Mouse (Mus musculus): ENCODE data around the gene Mob2.

Gene Mob2

DNA sequence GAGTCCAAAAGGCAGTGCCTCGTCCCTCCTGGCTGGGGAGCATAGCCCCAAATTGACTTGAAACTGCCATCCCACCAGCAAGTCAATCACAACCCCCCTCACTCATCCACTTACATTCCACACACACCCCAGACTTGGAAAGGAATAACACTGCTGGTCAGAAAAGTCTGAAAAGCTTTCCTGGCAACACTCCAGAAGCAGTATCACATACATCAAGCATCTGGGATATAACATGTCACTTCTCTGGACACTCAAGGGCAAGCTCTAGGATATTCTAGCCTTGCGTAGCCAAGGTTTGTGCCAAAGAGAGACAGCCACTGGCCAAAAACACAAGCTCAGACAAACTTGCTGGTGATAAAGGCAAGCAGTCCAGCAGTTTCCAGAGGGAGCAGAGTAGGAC is 35.7 kb downstream of the Mob2 start:
- no peak for DNase-seq (ENCODE audit: low spot score in 2 of 2)

DNA sequence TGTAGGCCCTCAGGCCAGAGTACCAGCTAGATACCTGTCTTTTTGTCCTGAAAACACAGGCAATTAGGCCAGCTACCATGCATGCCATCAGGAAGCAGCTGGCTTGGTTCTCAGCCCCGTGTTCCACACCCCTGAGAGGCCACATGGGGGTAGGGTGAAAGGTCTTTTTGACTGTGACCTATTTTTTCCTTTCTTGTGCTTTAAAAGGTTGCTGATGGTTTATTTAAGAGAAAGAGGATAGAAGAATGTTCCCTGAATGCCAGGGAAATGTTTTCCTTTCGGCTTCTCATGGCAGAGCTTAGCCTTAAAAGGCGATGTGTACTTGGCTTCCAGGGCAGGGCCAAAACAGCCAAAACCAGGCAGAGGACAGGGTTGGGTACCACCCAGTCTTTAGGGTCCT is 40.0 kb downstream of the Mob2 start:
- DNase-seq (ENCODE audit: low spot score in 2 of 2) = no peak

DNA sequence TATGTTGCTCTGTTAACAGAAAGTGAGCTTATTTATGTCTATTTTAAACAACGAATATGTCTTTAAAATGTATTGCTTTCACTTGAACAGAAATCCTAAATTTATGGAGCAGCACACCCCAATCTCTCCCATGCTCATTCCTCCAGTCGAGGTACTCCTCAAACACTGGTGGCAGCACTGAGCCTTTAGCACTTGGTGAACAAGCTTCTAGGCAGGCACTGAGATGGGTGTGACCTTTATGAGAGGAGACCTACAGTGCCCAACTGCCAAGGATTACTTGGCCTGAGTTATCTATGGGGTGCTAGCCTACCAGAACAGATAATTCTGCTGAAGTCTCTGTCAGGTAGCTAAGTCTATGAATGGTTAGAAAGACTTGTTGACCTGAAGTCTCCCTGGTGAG is 41.2 kb downstream of the Mob2 start:
- no peak for DNase-seq (ENCODE audit: low spot score in 2 of 2)

DNA sequence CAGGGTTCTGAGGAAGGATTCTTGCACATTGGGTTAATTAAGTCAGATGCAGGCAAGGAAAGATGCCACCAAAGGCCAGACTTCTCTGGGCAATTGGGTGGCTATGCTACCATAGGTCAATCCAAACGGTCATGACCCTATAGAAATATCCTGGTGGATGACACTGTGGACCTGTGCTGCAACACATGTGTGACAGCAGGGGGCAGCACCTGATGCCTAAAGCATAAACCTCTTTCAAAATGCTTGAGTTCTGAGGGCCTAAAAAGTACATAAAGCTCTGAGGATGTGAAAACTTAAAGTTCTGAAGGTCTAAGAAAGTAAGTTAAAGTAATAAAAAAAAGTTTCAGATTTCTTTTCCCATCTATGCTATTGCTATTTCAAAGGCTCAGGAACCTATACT is 44.3 kb downstream of the Mob2 start:
- no peak for DNase-seq (ENCODE audit: low spot score in 2 of 2)

DNA sequence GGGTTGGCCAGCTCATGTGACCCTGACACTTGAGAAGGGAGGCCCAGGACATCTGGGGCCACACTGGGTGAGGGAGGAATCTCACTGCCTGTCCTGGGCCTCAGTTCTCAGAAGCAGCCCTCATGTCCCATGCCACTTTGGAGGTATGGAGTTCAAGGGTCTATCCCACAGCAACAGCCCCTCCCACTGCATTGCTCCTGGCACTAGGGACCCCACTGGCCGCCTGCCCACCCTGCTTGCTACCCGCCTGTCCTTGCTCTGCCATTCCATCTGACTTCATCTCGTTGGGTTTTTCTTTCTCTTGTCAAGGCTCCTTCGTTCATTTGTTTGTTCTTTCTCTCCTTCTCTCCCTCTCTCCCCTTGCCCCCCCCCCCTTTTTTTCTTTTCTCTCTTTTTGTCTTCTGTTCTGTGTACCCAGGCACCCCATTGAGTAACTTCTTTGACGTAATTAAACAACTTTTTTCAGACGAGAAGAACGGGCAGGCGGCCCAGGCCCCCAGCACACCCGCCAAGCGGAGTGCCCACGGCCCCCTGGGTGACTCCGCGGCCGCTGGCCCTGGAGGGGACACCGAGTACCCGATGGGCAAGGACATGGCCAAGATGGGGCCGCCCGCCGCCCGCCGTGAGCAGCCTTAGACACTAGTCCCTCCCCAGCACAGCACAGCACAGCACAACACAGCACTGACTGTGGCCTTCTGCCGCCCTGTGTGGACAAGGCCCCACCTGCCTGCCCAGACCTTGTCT is 59.1 kb downstream of the Mob2 start:
- no peak for DNase-seq (ENCODE audit: low spot score in 2 of 2)

DNA sequence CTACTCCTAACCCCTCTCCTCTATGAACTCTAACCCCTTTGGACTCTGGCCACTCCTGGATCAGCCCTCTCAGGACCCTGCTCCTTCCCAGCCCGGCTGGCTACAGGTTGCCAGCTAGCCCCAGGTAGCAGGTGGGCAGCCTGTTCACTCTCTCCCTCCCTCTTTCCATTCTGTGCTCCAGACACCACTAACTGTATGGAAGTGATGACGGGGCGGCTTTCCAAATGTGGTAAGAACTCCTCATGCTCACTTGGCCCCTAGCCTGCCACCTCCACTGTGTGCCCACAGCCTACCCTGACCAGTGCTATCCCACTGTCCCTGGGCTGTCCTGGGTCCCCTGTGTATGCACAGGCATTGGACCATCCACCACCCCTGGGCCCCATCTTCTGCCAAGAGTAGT is 60.2 kb downstream of the Mob2 start:
- DNase-seq (ENCODE audit: low spot score in 2 of 2) = no peak

DNA sequence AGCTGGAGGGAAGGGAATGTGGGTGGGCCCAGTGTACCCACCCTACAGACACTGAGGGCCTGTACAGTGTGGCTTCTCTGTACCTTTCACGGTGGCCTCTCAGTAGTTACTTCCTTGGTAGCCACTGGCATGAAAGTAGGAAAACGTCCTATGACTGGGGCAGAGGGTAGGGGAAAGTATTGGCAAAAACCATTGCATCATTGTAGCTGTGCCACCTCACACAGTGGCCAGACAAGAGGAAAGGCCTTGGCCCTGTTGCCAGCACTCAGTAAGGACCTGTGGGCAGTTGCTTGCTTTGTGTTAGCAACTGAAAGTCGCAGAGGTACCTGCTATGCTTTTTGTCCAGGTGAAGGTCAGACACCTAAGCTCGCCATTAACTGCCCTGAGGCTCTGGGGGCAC is 66.7 kb downstream of the Mob2 start:
- DNase-seq (ENCODE audit: low spot score in 2 of 2) = no peak

DNA sequence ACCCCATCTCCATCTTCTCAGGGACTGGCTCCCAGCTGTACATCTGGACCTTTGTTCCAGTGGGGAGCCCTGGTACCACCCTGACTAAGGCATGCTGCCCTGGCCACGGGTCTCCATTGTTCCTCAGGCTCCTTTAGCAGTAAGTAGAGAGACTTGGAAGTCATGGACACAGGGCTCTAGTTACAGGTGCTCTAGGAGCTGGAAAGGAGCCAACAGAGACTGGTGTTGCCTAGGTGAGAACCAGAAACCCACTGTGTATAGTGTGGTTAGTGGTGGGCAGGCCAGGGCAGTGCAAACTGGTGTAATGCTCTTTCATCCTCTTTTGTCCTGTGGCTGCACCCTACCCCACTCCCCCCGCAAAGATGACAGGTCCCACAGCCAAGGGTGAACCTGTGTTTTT is 69.7 kb downstream of the Mob2 start:
- DNase-seq (ENCODE audit: low spot score in 2 of 2) = no peak

DNA sequence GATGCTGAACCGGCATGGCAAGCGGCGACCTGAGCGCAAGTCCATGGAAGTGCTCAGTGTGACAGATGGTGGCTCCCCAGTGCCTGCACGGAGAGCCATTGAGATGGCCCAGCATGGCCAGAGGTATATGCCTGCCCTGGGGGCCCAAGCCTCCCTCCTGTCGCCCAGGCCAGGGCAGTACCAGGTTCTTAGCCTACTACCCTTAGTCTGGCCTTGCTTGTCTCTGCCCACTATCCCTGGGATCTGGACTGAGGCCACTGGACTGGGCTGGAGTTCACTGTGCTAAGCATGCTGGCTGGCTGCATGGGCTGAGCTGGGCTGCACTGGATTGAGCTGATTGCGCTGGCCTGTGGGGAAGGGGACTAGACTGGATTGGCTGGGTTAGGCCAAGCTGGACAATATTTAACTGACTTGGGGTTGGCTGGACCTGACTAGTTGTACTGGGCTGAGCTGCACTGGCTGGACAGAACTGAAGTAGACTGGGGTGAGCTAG is 72.5 kb downstream of the Mob2 start:
- DNase-seq (ENCODE audit: low spot score in 2 of 2) = no peak

DNA sequence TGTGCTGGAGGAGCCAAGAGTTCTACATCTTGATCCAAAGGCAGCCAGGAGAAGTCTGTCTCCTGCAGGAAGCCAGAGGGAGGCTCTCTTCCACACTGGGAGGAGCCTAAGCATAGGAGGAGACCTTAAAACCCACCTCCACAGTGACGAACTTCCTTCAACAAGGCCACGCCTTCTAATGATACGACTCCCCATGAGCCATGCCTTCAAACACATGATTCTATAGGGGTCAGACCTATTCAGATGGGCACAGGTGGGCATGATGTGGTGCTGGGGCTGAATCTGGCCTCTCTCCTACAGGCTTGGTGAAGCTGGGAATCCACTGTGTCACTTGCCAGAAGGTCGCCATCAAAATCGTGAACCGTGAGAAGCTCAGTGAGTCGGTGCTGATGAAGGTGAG is 79.6 kb downstream of the Mob2 start:
- DNase-seq (ENCODE audit: low spot score in 2 of 2) = no peak

DNA sequence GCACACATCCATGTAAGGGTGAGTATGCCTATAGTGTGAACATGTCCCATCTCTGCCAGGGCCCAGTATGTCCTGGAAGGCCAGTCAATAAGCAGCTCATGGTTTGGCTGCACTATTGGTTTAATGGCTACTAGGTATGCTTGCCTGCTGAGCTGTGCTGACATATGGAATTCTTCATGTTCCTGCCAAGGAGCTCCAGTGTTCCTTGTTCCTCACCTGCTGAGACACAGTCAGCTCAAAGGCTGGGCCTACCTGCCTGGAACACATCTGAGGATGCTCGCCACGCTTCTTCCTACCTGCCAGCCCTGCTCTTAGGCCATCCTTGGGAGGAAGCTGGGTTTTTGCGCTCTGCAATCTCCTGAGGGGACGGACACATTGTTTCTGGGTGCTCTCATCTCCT is 81.6 kb downstream of the Mob2 start:
- DNase-seq (ENCODE audit: low spot score in 2 of 2) = no peak

DNA sequence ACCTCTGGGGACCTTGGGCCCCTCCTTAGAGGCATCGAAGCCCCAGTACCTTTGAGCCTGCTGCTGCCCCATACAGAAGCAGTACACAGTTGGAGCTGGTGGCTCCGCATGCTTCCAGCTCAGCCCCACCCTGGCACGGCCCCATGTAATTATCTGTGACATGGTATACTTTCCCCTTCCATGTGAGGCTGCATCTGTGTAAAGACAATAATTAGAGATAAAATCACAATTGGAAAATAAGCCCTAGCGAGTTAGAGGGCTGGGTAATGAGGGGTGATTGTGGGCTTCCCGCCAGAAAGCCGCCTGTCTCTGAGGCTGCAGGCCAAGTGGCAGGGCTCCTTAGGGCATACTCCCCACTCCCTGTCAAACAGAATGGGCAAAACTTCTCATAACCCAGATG is 82.9 kb downstream of the Mob2 start:
- no peak for DNase-seq (ENCODE audit: low spot score in 2 of 2)

DNA sequence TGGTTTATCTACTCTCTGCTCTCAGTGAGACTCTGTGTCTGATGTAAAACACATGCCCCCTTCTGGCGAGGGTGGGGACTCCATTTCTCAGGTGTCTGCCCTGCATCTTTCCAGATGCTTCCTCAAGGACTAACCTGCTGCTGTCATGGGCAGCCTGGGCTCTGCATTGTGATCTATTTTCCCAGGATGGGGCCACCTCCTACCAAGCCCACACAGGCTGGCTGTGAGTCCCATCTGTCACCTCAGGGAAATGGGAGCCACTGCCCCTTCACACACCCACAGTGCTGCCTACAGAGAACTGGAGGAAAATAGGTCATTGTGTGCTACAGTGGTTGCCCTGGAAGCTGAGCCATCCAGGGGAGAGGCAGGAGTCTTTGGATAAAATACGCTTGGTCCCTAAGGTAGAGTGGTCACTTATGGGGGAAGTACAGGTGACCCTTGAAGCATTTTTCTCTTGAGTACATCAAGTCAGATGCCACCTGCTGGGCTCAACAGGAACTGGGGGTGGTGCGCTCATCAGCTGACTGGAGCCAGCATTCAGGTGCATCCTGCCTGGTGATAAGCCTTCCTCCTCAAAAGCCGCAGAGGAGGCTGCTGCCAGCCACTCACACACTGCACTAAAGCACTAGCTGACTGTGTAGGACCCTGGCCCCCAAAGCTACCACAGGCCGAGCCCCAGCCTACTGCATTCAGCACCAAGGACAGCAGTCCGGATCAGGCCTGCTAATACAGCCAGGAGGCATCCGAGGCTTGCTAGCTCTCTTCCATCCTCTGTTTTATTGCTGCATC is 87.8 kb downstream of the Mob2 start:
- DNase-seq (ENCODE audit: low spot score in 2 of 2) = peak; percentile 33 to 40

DNA sequence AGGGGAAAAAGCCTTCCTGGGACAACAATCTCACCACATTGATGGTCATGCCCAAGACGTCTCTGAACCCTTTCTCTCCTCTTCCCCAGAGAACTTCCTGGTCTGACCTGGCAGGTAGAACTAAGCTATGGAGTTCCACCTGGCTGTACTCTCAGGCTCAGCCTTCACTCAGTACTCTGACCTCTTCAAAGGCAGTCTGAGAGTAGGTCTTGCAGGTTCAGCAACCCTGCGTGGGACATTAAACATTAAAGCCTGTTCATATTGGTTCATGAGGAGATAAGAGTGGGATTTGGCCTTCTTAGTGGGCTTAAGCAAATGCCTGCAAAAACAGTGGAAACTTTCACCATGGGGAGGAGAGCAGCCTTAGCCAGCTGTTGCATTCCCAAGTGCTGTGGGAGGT is 94.6 kb downstream of the Mob2 start:
- no peak for DNase-seq (ENCODE audit: low spot score in 2 of 2)

DNA sequence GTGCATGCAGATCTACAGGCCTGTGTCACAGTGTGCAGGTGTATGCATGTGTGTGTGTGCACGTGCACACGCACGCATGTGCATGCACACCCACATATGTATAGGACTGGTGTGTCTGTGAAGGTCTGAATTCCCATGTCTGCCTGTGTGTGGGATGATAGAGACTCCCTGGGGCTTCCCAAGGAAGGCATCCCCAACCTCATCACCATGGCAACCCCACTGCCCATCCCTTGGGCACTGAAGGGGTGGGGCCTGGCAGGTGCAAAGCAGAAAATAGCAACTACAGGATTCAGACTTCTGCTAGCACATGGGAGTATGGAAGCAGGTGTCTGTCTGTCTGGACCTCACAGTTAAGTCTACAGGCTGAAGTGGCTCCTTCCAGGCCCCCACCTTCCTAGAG is 98.3 kb downstream of the Mob2 start:
- DNase-seq (ENCODE audit: low spot score in 2 of 2) = no peak

DNA sequence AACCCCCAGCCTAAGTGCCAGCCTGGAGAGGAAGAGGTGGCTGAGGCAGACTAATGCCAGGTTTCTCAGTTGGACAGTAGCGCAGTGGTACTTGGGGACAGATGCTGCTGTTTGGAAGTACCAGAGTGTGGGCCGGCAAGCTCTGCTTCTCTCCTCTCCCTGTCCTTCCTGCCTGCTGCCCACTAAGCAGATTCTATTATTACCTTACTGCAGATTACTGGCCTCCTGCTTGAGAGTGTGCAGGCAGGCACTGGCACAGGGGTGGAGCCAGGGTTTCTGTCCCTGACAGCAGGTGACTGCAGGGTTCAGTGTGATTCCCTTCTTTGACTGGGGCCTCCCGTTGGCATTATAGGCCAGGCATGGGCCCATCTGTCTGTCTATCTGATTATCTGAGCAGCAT is 99.4 kb downstream of the Mob2 start:
- DNase-seq (ENCODE audit: low spot score in 2 of 2) = no peak

DNA sequence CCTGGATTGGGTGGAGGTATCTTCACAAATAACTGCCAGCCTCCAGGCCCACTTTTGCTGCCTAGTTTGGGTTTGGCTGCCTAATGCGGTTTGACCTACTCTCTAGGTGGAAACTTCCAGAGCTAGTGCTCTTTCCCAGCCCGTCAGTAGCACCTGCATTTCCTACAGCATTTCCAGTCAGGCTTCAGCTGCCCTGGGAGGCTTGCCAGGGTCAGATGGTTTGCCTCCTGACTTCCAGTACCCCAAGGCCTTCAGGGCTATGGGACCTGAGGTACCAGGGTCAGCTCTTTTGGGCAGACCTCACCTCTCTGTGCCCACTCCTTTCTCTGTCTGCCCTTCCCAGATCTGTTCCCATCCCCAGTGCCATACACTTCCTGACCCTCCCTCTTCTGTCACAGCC is 99.9 kb downstream of the Mob2 start:
- no peak for DNase-seq (ENCODE audit: low spot score in 2 of 2)

DNA sequence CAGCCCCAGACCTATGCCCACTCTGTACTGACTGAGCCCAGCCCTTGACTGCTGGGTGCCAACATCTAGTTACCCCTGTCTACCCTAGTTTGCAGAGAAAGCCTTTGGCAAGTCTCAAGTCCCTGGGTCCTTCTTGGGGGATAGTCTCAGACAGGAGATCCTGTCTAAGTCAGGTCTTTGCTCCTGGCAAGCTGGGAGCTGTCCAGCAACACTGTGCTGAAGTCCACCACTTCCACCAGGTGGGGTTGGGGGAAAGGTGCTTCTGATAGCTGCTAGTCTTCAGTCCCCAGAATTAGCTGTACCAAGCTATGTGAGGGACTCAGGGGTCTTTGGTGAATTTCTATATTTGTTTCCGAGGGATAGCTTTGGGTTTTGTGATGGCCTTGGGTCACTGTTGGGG is 101.7 kb downstream of the Mob2 start:
- no peak for DNase-seq (ENCODE audit: low spot score in 2 of 2)
